8 mouse cellular contexts compared by ENCODE assay signal in the genomic region with DNA sequence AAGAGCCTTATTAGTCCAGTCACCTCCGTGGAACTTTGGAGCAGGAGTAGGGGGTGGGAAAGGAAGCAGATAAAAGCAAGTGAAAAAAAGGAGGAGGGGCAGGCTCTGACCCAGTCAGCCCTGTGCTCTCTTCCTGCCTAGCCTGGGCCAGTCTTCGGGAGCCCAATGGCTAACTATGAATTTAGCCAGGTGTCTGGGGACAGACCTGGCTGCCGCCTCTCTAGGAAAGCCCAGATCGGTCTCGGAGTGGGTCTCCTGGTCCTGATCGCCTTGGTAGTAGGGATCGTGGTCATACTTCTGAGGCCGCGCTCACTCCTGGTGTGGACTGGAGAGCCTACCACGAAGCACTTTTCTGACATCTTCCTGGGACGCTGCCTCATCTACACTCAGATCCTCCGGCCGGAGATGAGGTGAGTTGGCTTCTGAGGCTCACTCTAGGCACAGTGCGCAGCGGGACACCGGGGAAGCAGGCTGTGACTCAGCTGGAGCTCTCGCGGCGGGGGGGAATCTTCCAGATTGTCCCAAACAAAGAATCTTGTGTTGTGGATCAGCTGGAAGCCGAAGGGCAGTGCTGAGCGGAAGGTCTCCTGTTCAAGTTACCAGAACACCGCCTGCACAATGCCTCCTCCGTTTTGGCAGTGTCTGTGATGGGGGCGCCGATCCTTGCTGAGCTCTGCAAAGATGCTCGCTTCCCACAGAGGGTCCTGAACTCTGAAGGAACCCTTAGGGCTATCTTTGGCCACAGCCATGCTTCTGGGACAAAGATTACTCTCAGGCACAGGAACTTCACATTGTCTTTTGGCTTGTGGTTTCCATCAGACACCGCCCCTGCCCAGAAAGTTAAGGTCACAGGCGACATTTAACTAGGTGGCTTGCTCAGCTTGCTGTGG. TPM values are rescaled to one million over a fixed set of nuclear protein-coding genes. Genes with fewer than 3 reads are reported as not detected.
A peak's percentile ranks its signal among the peaks of the same experiment; 100 is the strongest.
DNase-seq lines count a peak whose midpoint lies in the region; ATAC-seq lines count a peak whose summit lies in the region.

No protein-coding gene starts in this region.

- H3K36me3 ChIP-seq in liver, embryonic 15.5 days (replicated peaks): no peaks in the 10 kb centered on the region

- peak overlapping the region; percentile 39 for H3K4me3 ChIP-seq in liver, embryonic 15.5 days (replicated peaks)

- peak; percentile 56 for ATAC-seq in activated CD4-positive, CD25-positive, alpha-beta regulatory T cell, adult 4 months
- ATAC-seq in liver, embryonic 15.5 days (ENCODE audit: insufficient read depth): peak; percentile 60

- 2% methylated on average over 28 of the region's 28 CpGs for WGBS in liver, embryonic 15.5 days (ENCODE audit: insufficient replicate concordance)

- peaks cover 5% of the 10 kb centered on the region for H3K27me3 ChIP-seq in liver, embryonic 15.5 days

- DNase-seq in 416B (ENCODE audit: low read depth): peak; percentile 68
- peak; percentile 65 for DNase-seq in embryo, embryonic 10.5 days (ENCODE audit: low spot score)
- peak; percentile 60 for DNase-seq in heart, adult 8-10 months (ENCODE audit: low spot score)
- DNase-seq in kidney, adult 11 months: peak; percentile 13
- DNase-seq in natural killer cell, adult 2 months (ENCODE audit: low spot score in 2 of 2): peak; percentile 19 to 32
- peak; percentile 5 to 6 for DNase-seq in thymus, adult 18-20 months

- H3K4me2 ChIP-seq in liver, embryonic 15.5 days: peak overlapping the region; percentile 61

- peak overlapping the region; percentile 13; the same call in 1 of the 2 replicates for H3K9ac ChIP-seq in liver, embryonic 15.5 days

- no peaks in the 10 kb centered on the region for H3K9me3 ChIP-seq in liver, embryonic 15.5 days (replicated peaks)

- H3K27ac ChIP-seq in liver, embryonic 15.5 days (replicated peaks): 0 out of 2 replicates have a peak overlapping the region, but pooled peaks have one; percentile 11

- peaks cover 7% of the 10 kb centered on the region; the same call in 1 of the 2 replicates for H3K4me1 ChIP-seq in liver, embryonic 15.5 days (replicated peaks)

RNA-seq across cellular contexts. Expression of a gene that starts 0.6 kb away (rescaled TPM):
- polyA plus RNA-seq in activated CD4-positive, CD25-positive, alpha-beta regulatory T cell, adult 4 months (2017; shearing (Covaris generic)): 10 to 100 TPM; 37.8 to 53.3 TPM
- 1 to 10 TPM; 5.8 to 9.5 (median 6.5) TPM for total RNA-seq in heart, adult 8-10 months (2022)
- polyA plus RNA-seq in liver, embryonic 15.5 days (2015; fragmentation: Nextera tagmentation; extraction: Ambion mirVana): 13.2 and 14.7 TPM in 2 replicates

RNA-seq across cellular contexts. Expression of a gene that starts 44.0 kb away (rescaled TPM):
- 1 to 10 TPM in 1 of 2 experiments, not detected in 1; 7.7 TPM for polyA plus RNA-seq in activated CD4-positive, CD25-positive, alpha-beta regulatory T cell, adult 4 months (2017; shearing (Covaris generic))
- 1 to 10 TPM; 7.8 to 9.7 (median 8.4) TPM for total RNA-seq in heart, adult 8-10 months (2022)
- 0.28 and 0.62 TPM in 2 replicates for polyA plus RNA-seq in liver, embryonic 15.5 days (2015; fragmentation: Nextera tagmentation; extraction: Ambion mirVana)

RNA-seq across cellular contexts. Expression of a gene that starts 47.5 kb away (rescaled TPM):
- polyA plus RNA-seq in activated CD4-positive, CD25-positive, alpha-beta regulatory T cell, adult 4 months (2017; shearing (Covaris generic)): 10 to 100 TPM; 56.8 to 64.1 TPM
- 10 to 100 TPM; 36.4 to 43.2 (median 38.0) TPM for total RNA-seq in heart, adult 8-10 months (2022)
- polyA plus RNA-seq in liver, embryonic 15.5 days (2015; fragmentation: Nextera tagmentation; extraction: Ambion mirVana): 18.7 and 20.0 TPM in 2 replicates

RNA-seq across cellular contexts. Expression of a gene that starts 50.3 kb away (rescaled TPM):
- under 1 TPM in 1 of 2 experiments, not detected in 1; 0.56 TPM for polyA plus RNA-seq in activated CD4-positive, CD25-positive, alpha-beta regulatory T cell, adult 4 months (2017; shearing (Covaris generic))
- total RNA-seq in heart, adult 8-10 months (2022): 1 to 10 TPM; 1.7 to 3.6 (median 2.3) TPM
- polyA plus RNA-seq in liver, embryonic 15.5 days (2015; fragmentation: Nextera tagmentation; extraction: Ambion mirVana): 1.5 and 1.8 TPM in 2 replicates

Comparison
In these comparisons a context has a peak if more than half of its experiments do, and no peak if none do; other contexts are left out.
1. Peak in every context shown above with its lines: DNase-seq, ATAC-seq, H3K4me3 ChIP-seq and H3K27ac ChIP-seq.
2. DNase-seq: peak in every context shown above with its lines; median percentile 68 in 416B; 65 in embryo, embryonic 10.5 days; 60 in heart, adult 8-10 months; 26 in natural killer cell, adult 2 months; 13 in kidney, adult 11 months; 6 in thymus, adult 18-20 months.